Mouse (Mus musculus): ENCODE results near the gene Man1c1. TPM values are rescaled to one million over a fixed set of nuclear protein-coding genes. Genes with fewer than 3 reads are reported as not detected.

Man1c1 gene
- total RNA-seq, 2 experiments from 2014 or later, result 1.8 to 2.9 TPM

DNA sequence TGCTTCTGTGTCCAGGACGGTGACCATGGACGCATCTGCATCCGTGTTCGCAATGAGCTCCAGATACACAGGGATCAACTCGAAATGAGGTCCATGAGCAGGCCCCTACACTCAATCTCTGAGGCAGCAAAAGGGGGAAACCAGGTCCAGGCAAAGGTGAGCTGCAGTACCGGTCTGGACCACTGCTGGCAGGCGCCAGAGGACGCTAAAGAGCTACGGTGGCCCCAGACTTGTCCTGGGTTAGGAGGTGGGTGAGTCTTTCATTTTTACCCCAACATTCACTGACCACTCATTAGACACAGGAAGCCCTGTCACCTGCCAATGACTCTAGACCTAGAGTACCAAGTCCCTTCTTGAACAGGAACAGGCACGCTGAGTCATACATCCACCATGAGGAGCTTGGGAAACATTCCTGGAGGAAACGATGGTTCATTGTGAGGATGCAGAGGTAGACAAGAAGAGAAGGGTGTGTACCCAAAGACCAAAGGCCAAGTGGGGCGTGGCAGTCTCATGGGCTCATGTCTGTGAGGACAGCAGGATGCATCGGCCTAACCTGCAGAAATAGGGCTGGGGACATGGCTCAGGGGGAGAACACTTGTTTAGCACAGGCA, 21.8 kb upstream of the Man1c1 start:
- ATAC-seq (replicated peaks; ENCODE audit: low FRiP score, poor library complexity, severe bottlenecking), result no peak

DNA sequence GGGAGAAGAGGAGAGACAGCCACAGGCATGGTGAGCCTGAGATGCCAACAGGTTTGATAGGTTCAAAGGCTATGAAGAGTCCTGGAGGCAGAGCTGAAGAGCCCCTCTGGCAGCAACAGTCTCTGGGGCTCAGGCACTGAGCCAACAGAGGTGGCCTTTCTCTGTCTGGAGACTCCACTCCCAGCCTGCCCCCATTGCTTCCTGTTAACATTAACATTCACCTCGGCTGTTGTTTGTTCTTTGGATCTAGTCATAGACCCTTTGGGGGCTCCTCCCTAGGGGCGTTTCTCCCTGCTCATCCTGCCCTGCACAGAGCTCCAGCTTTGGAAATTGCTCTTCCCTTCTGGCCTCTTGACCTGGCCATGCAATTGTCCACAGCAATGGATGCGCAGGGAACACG, 20.9 kb upstream of the Man1c1 start:
- ATAC-seq (replicated peaks; ENCODE audit: low FRiP score, poor library complexity, severe bottlenecking), result no peak

DNA sequence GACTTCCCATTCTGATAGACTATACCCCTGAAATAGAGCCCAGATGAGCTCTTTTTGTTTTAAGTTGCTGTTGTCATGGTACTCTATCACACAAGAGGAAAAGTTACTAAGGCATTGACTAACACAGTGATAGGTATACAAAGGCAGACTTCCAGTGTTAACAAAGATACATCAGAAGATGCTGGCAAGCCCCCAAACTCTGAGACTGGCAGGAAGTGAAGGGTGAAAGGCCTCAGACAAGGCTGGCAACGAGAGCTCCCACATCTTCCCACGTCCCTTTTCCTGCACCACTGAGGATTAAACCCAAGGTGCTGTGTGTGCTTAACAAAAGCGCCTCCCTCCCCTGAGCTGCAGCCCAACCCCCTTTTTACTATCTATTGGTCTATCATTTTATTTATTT, 19.2 kb upstream of the Man1c1 start:
- no peak for ATAC-seq (replicated peaks; ENCODE audit: low FRiP score, poor library complexity, severe bottlenecking)

GRCm38 (mm10) chr4:134721076-134721475, 17.0 kb upstream of the Man1c1 start:
- no peak for ATAC-seq (replicated peaks; ENCODE audit: low FRiP score, poor library complexity, severe bottlenecking)

DNA sequence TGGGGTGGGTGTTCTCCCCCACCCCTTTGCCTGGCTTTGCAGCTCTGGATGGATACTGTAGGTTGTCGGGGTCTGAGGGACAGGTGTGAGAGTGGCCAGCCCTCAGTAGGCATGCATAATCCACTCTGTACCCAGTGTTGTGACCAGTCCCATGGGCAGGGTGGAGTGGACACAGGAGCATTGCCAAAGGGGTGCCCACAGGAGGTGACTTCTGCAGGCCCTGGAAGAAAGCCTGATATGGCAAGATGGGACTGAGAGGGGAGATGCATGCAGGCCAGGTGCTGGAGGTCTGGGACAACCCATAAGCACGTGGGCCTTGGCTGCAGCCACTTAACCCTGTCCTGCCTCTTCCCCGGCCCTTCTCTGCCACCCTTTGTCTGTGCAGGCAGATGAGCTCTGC, 16.3 kb upstream of the Man1c1 start:
- ATAC-seq (replicated peaks; ENCODE audit: low FRiP score, poor library complexity, severe bottlenecking), result no peak

DNA sequence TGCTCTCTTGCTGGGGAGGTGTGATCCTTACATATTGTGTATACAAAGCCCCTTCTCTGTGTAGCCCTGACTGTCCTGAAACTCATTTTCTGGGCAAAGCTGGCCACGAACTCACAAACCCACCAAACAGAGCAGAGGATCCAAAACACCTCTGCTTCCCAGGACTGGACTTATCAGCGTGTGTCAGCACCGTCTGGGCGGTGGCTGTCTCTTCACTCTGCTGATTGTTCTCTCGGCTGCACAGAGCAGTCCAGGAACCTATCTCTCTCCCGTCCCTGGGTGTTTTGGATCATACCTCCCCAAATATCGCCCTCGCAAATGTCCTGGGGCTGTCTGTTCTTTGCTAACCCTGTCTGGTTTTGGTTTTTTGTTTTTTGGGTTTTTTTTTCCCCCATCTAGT, 15.4 kb upstream of the Man1c1 start:
- ATAC-seq (replicated peaks; ENCODE audit: low FRiP score, poor library complexity, severe bottlenecking), result peak; percentile 93

DNA sequence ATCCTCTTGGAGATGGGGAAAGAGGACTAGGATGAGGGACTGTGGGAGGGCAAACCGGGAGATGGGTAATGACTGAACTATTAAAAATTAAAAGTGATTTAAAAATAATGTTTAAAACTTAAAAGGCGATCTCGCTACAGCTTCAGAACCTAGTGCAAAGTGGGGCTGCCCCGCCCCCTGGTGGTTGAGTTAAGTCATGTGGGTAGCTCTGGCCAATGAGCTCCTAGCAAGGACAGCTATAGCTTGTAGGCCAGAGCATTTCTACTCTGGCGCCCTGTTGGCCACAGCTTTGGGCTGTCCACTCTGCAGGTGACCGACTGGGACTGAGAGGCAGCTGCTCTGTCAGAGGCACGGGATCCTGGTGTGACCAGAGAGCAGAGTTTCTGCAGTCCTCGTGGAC, 9.8 kb upstream of the Man1c1 start:
- ATAC-seq (replicated peaks; ENCODE audit: low FRiP score, poor library complexity, severe bottlenecking), result peak; percentile 85

DNA sequence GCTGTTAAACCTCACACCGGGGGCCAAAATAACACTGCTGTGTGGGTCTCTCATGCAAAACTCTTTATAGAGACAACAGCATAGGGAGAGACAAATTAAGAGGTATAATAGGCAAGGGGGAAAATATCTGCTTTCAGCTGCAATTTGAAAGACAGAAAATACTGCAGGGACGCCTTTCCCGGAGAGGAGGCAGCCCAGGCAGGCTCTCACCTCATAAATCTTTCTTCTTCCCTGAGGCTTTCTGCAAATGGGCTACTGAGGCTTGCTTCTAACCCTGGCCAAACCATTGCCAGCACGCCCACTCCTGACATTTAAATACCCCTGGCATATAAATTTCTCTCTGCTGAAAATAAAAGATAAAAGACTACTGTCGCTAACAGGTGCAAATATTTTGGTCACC, 1.2 kb upstream of the Man1c1 start:
- ATAC-seq (replicated peaks; ENCODE audit: low FRiP score, poor library complexity, severe bottlenecking), result no peak

DNA sequence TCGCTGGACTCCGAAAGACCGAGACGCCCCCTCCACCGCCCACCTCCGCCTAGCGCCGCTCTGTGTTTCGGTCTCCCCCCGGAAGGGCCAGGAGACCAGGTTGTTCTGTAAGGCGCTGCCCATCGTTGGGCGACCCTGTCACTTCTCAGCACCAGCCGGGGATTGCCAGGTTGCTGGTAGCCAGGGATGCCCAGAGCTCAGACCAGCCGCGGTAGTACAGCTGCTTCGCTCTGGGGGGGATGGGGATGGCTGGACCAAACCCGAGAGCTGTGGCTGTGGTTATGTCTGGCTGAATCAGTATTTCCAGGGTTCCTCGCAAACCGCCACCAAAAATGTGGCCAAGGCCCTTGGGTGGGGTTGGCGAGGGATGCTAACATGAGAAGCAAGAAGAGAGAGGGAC, 500 bp upstream of the Man1c1 start:
- ATAC-seq (replicated peaks; ENCODE audit: low FRiP score, poor library complexity, severe bottlenecking), result peak; percentile 25; the same call in 1 of the 2 replicates

DNA sequence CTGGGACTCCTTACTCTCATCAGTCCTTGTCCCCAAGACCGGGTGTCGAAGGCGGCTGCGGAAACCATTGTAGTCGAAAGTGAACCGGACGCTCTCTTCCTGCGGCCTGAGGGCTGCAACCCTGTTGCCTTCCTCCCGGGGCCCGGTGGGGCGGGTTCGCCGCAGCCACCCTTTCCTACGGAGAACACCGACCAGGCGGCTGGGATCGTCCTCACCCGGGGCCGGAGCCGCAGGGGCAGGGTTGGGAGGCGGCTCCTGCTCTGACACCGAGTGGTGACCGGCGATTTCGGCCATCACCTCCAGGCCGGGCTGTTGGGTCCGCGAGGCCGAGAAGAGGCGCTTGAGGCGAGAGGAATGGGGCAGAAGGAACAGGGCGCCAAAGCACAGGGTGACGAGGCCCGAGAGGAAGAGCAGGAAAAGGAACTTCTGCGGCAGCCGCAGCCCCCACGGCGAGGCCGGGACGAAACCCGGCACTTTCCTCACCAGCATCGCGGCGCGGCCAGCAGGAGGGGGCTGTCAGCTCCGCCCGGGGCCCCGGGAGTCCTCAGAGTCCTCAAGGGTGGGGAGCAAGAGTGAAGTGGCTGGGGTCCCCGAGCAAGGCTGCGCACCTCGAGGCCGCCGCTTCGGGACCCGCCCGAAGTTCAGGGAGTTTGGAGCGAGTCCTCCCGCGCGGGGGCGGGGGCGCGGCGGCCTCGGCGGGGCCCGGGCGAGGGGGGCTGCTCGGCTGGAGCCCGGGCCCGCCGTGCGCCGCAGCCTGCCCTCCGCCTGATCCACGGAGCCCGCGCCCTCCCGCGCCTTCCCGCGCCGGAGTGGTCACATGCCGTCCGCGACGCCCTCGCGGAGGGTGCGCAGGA, 882 bp downstream of the Man1c1 start:
- ATAC-seq (replicated peaks; ENCODE audit: low FRiP score, poor library complexity, severe bottlenecking), result no peak

DNA sequence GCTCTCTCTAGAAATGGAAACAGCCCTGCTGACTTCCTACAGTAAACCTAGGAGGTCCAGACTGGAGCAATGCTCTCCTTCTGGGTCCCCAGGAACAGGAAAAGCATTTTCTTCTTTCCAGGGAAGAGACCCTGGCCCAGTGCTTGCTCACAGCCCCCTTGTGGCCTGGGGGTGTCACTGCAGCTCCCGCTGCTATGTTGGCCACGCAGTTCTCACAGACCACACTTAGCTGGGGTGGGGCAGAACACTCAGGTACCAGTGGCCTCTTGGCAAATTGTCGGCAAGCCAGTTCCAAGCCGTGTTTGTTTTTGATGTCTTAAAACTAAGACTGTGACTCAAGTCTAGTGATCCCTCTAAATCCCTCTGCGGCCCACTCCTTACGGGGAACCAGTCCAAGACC, 2.2 kb downstream of the Man1c1 start:
- ATAC-seq (replicated peaks; ENCODE audit: low FRiP score, poor library complexity, severe bottlenecking), result no peak

GRCm38 (mm10) chr4:134700911-134701310, 3.2 kb downstream of the Man1c1 start:
- no peak for ATAC-seq (replicated peaks; ENCODE audit: low FRiP score, poor library complexity, severe bottlenecking)

- ATAC-seq (replicated peaks; ENCODE audit: low FRiP score, poor library complexity, severe bottlenecking), result no peak
Observed at GRCm38 (mm10) chr4:134693202-134693940, 10.7 kb downstream of the Man1c1 start.

DNA sequence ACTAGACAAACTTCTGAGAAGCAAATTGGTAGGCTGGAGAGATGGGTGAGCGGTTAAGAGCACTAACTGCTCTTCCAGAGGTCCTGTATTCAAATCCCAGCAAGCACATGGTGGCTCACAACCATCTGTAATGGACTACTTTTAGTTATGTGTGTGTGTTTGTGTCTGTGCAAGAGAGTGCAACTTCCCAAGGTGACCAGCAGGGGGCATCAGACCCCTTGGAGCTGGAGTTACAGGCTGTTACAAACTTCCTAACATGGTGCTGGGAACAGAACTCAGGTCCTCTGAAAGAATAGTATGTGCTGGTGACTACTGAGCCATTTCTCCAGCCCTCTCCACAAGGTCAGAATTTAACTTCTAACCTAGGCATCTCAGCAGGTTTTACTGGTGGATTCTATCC, 11.7 kb downstream of the Man1c1 start:
- ATAC-seq (replicated peaks; ENCODE audit: low FRiP score, poor library complexity, severe bottlenecking), result no peak

- no peak for ATAC-seq (replicated peaks; ENCODE audit: low FRiP score, poor library complexity, severe bottlenecking)
Observed at GRCm38 (mm10) chr4:134686022-134686661, 17.9 kb downstream of the Man1c1 start.

DNA sequence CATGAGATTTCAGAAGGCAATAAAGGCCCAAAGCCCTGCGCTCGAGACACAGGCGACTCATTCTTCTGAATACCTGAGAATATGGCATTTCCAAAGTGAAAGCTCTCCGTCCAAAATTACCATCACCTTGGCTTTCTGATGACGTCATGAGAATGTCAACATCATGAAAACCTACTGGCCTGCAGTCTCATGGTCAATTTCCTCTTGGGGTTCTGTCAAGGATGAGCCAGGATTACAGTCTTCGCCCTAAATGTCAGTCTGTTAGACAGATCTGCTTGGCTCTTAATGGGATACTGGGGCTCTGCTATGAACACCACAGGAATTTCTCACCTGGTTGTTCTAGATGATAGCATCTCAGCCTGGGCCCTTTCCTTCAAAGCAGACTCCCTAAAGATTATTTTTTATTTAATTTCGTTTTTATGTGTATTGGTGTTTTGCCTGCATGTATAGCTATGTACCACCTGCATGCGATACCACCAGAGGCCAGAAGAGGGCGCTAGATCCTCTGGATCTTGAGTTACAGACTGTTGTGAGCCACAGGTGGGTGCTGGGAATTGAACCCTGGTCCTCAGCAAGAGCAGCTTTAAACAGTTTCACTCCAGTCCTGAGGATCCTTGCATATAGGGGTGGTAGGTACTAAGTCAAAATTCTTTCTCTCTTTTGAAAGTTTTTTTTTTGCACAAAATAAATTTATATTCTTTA, 19.3 kb downstream of the Man1c1 start:
- ATAC-seq (replicated peaks; ENCODE audit: low FRiP score, poor library complexity, severe bottlenecking), result no peak

- no peak for ATAC-seq (replicated peaks; ENCODE audit: low FRiP score, poor library complexity, severe bottlenecking)
Observed at GRCm38 (mm10) chr4:134683892-134684291, 20.2 kb downstream of the Man1c1 start.

- no peak for ATAC-seq (replicated peaks; ENCODE audit: low FRiP score, poor library complexity, severe bottlenecking)
Observed at GRCm38 (mm10) chr4:134683008-134683407, 21.1 kb downstream of the Man1c1 start.

GRCm38 (mm10) chr4:134682423-134682822, 21.7 kb downstream of the Man1c1 start:
- no peak for ATAC-seq (replicated peaks; ENCODE audit: low FRiP score, poor library complexity, severe bottlenecking)

DNA sequence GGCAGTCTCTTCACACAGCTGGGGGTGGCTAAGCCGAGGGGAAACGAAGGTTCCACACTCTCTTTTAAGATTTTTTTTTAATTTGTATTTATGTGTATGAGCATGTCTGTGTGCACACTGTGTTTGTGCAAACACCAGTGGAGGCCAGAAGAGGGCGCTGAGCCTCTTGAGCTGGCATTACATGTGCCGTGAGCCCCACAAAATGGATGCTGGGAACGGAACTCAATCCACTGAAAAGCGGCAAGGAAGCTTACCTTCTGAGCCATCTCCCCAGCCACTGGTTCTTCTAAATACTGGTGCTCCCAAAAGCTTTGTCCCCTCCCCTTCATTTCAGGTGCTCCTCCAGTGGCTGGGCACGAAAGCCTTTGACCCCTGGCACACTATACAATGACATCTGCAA, 22.3 kb downstream of the Man1c1 start:
- ATAC-seq (replicated peaks; ENCODE audit: low FRiP score, poor library complexity, severe bottlenecking), result no peak

Data from erythroid progenitor cell, adult 5-6 weeks (primary cell).